Mouse (Mus musculus) olfactory bulb, adult 2 months (tissue): ENCODE measurements around the gene Cgn.
"Not testable (repeated sequence)": the region's sequence is repeated elsewhere in the genome, so short reads cannot be mapped to it uniquely, and the experiment has no call there.

Experiments
- CTCF ChIP-seq: fragments of 200-500 bp; IDR thresholded peaks from 2 replicates; pipeline ENCODE4 v1.5.1; 2012; ENCODE audit warnings: low read depth, mild to moderate bottlenecking, low read length, moderate library complexity; ENCODE audit not compliant: insufficient read depth
- POLR2A ChIP-seq: fragments of 200-500 bp; IDR thresholded peaks from 2 replicates; pipeline ENCODE4 v1.6.1; 2012; ENCODE audit warnings: mild to moderate bottlenecking, low read depth, low read length, moderate library complexity; ENCODE audit not compliant: insufficient read depth

DNA sequence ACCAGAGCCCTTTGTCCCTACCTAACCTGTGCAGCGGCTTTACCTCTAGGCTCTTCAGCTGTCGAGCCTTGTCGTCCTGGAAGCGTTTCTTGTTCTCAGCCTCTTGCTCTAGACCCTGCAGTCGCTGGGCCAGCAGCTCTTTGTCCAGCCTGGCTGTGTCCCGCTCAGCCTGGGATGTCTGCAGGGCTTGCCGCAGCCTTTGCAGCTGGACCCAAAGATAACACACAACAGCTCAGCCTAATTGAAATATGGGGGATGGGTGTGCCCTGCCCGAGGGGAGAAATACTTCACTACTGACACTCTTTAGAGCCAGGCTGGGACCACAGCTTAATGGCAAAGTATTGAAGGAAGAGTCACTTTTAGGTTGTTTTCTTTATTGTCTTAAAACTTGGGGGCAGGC, 20.8 kb downstream of the Cgn start:
- TF ChIP-seq CTCF, POLR2A: not testable (repeated sequence)
